Mouse (Mus musculus) stomach, embryonic 15.5 days (tissue): ENCODE measurements at regions not wholly inside any gene's neighbourhood (a gene's known extent, or its start where the extent isn't known, plus 50 kb on each side); places are given as distances from the start of the nearest gene placed in this dataset.

Source experiments
- ATAC-seq: fragments of 200-750 bp; cut with Nextera tagmentation; 2 replicates; pipeline ENCODE4 v1.8.0; 2017; ENCODE audit warnings: low read depth, moderate number of reproducible peaks, moderate TSS enrichment; ENCODE audit not compliant: insufficient read depth, low FRiP score
- H3K27ac ChIP-seq: fragments of 300-500 bp; sonication (generic); 2 replicates; pipeline ENCODE4 v1.5.1; 2015; ENCODE audit warnings: mild to moderate bottlenecking, inconsistent platforms
- H3K27me3 ChIP-seq: fragments of 300-500 bp; sonication (generic); replicated peaks from 2 replicates; pipeline ENCODE4 v1.6.1; 2015; ENCODE audit warnings: inconsistent platforms
- H3K36me3 ChIP-seq: fragments of 300-500 bp; sonication (generic); 2 replicates; pipeline ENCODE4 v1.6.1; 2015; ENCODE audit warnings: inconsistent platforms
- H3K4me1 ChIP-seq: fragments of 300-500 bp; sonication (generic); 2 replicates; pipeline ENCODE4 v1.6.1; 2015; ENCODE audit warnings: inconsistent platforms
- H3K4me2 ChIP-seq: fragments of 300-500 bp; sonication (generic); 2 replicates; pipeline ENCODE4 v1.6.1; 2015; ENCODE audit warnings: mild to moderate bottlenecking, inconsistent platforms
- H3K4me3 ChIP-seq: fragments of 300-500 bp; sonication (generic); replicated peaks from 2 replicates; pipeline ENCODE4 v1.5.1; 2015; ENCODE audit warnings: inconsistent platforms
- H3K9ac ChIP-seq: fragments of 300-500 bp; sonication (generic); 2 replicates; pipeline ENCODE4 v1.6.1; 2015; ENCODE audit warnings: inconsistent platforms
- H3K9me3 ChIP-seq: fragments of 300-500 bp; sonication (generic); 2 replicates; pipeline ENCODE4 v1.6.1; 2016; ENCODE audit warnings: inconsistent platforms
- WGBS: fragments of 180-500 bp; shearing (Covaris S2); methylation state at CpG from one replicate; pipeline ENCODE4 v1.1.7; 2015; 5-methylcytosine and 5-hydroxymethylcytosine counted together

- no peak overlapping the region for H3K27ac ChIP-seq
- H3K9ac ChIP-seq = no peak overlapping the region
- no peaks in the 10 kb centered on the region for H3K4me1 ChIP-seq
- H3K9me3 ChIP-seq = no peaks in the 10 kb centered on the region
- 58% methylated on average over 6 of the region's 6 CpGs for WGBS
- H3K27me3 ChIP-seq = no peaks in the 10 kb centered on the region
- no peak overlapping the region for H3K4me3 ChIP-seq
- no peak overlapping the region for H3K4me2 ChIP-seq
- H3K36me3 ChIP-seq = no peaks in the 10 kb centered on the region
- ATAC-seq = no peak
Observed at GRCm38 (mm10) chr17:45797121-45797520, 63.5 kb upstream of the 1600014C23Rik start.

- WGBS = 72% methylated on average over 7 of the region's 7 CpGs
- Histone ChIP-seq H3K9me3 (no peaks in the 10 kb centered on the region), H3K27ac (no peak overlapping the region), H3K9ac (no peak overlapping the region), H3K4me2 (no peak overlapping the region), H3K27me3 (no peaks in the 10 kb centered on the region), H3K36me3 (no peaks in the 10 kb centered on the region), H3K4me1 (0 out of 2 replicates have a peak, but pooled peaks cover 5% of the 10 kb centered on the region), H3K4me3 (no peak overlapping the region)
- no peak for ATAC-seq
Observed at GRCm38 (mm10) chr17:45794926-45795325, 61.3 kb upstream of the 1600014C23Rik start.

GRCm38 (mm10) chr17:45790959-45791520 is 57.4 kb upstream of the 1600014C23Rik start:
- Histone ChIP-seq H3K4me3 (no peak overlapping the region), H3K27me3 (no peaks in the 10 kb centered on the region), H3K4me2 (no peak overlapping the region), H3K27ac (peak overlapping the region; percentile 72), H3K36me3 (no peaks in the 10 kb centered on the region), H3K9ac (no peak overlapping the region), H3K9me3 (no peaks in the 10 kb centered on the region), H3K4me1 (peaks cover 8% of the 10 kb centered on the region; the same call in 1 of the 2 replicates)
- ATAC-seq = no peak
- 74% methylated on average over 8 of the region's 8 CpGs for WGBS

- Histone ChIP-seq H3K27me3 (no peaks in the 10 kb centered on the region), H3K9me3 (no peaks in the 10 kb centered on the region), H3K9ac (no peak overlapping the region), H3K4me1 (peaks cover 12% of the 10 kb centered on the region; the same call in 1 of the 2 replicates), H3K27ac (peak overlapping the region; percentile 72), H3K36me3 (no peaks in the 10 kb centered on the region), H3K4me2 (no peak overlapping the region), H3K4me3 (no peak overlapping the region)
- peak; percentile 64; the same call in 1 of the 2 replicates for ATAC-seq
- WGBS = 32% methylated on average over 6 of the region's 6 CpGs
Observed at GRCm38 (mm10) chr17:45789777-45790176, 56.1 kb upstream of the 1600014C23Rik start.

GRCm38 (mm10) chr17:45784905-45785304 is 51.3 kb upstream of the 1600014C23Rik start:
- Histone ChIP-seq H3K4me2 (no peak overlapping the region), H3K4me1 (peaks cover 11% of the 10 kb centered on the region; the same call in 1 of the 2 replicates), H3K9ac (no peak overlapping the region), H3K27me3 (no peaks in the 10 kb centered on the region), H3K36me3 (no peaks in the 10 kb centered on the region), H3K27ac (no peak overlapping the region), H3K4me3 (no peak overlapping the region), H3K9me3 (no peaks in the 10 kb centered on the region)
- WGBS = 55% methylated on average over 10 of the region's 10 CpGs
- ATAC-seq = no peak

- Histone ChIP-seq H3K27me3 (no peaks in the 10 kb centered on the region), H3K36me3 (no peaks in the 10 kb centered on the region), H3K9me3 (no peaks in the 10 kb centered on the region), H3K4me2 (no peak overlapping the region), H3K4me3 (no peak overlapping the region), H3K4me1 (peaks cover 10% of the 10 kb centered on the region; the same call in 1 of the 2 replicates), H3K9ac (no peak overlapping the region), H3K27ac (no peak overlapping the region)
- 93% methylated on average over 5 of the region's 5 CpGs for WGBS
- no peak for ATAC-seq
Observed at GRCm38 (mm10) chr17:45784496-45784895, 50.9 kb upstream of the 1600014C23Rik start.
